In genomic region chr7:114007565-114007964, GRCm38 (mm10) we compare ENCODE assay signal across 8 mouse cellular contexts.
DNase-seq lines count a peak whose midpoint lies in the region; ATAC-seq and TF ChIP-seq lines count a peak whose summit lies in the region.
"Had no signal": no experiment of that assay in that cellular context is flagged by ENCODE, and none has a peak within 500 bp of the region (broad histone marks: within the 10 kb centered on the region; RNA-seq: fewer than 3 reads in every experiment).

No protein-coding gene starts in this region.

- WGBS in bone marrow, adult 2 months, result 59% methylated on average over 5 of the region's 5 CpGs
- 55% methylated on average over 5 of the region's 5 CpGs for WGBS in large intestine, adult 2 months

- no peak overlapping the region for H3K4me3 ChIP-seq in layer of hippocampus, adult 2 months
- no peak overlapping the region for H3K4me3 ChIP-seq in bone marrow, adult 2 months (replicated peaks; ENCODE audit: control insufficient read depth, low read depth, low read length)
- H3K4me3 ChIP-seq: limb, embryonic 15.5 days had no signal

- peak; percentile 74 for TF ChIP-seq CTCF in layer of hippocampus, adult 2 months (conservative IDR thresholded peaks at IDR 0.05)
- TF ChIP-seq CTCF in bone marrow, adult 2 months (IDR thresholded peaks at IDR 0.05; ENCODE audit: control insufficient read depth, insufficient read depth, low read length), result peak; percentile 49

- H3K27ac ChIP-seq in layer of hippocampus, adult 2 months, result no peak overlapping the region
- H3K27ac ChIP-seq in bone marrow, adult 2 months (ENCODE audit: control insufficient read depth, insufficient read depth, low read depth, low read length, poor library complexity), result no peak overlapping the region
- H3K27ac ChIP-seq: limb, embryonic 15.5 days had no signal

- no peak for ATAC-seq in erythroid progenitor cell, adult 5-6 weeks (replicated peaks; ENCODE audit: low FRiP score, poor library complexity, severe bottlenecking)
- ATAC-seq in erythroblast, adult 5-6 weeks (replicated peaks; ENCODE audit: low FRiP score, poor library complexity, severe bottlenecking), result no peak

- DNase-seq in layer of hippocampus, adult 2 months (ENCODE audit: low spot score in 2 of 2), result peak in 1 of 2 experiments; percentile 33
- DNase-seq in layer of hippocampus, postnatal 36 days, result no peak
- peak; percentile 44 for DNase-seq in NIH3T3 (ENCODE audit: low read depth)
- peak; percentile 24 for DNase-seq in large intestine, adult 2 months (ENCODE audit: low read depth, low spot score)

- no peak for TF ChIP-seq POLR2A in bone marrow, adult 2 months (IDR thresholded peaks at IDR 0.05; ENCODE audit: borderline replicate concordance, control insufficient read depth, low read depth, low read length)

- no peaks in the 10 kb centered on the region for H3K4me1 ChIP-seq in bone marrow, adult 2 months (ENCODE audit: control insufficient read depth, insufficient read depth, low read length)
- H3K4me1 ChIP-seq: limb, embryonic 15.5 days had no signal

Comparison
In these comparisons a context has a peak if more than half of its experiments do, and no peak if none do; other contexts are left out.
1. DNase-seq: peak in NIH3T3 (single experiment) and large intestine, adult 2 months (single experiment); none in layer of hippocampus, postnatal 36 days (0 of 2).